Mouse (Mus musculus): ENCODE data around the gene Dock4. TPM values are rescaled to one million over a fixed set of nuclear protein-coding genes. Genes with fewer than 3 reads are reported as not detected.

Dock4 gene
- polyA plus RNA-seq, 2 experiments, result 7.7 to 12.2 TPM

DNA sequence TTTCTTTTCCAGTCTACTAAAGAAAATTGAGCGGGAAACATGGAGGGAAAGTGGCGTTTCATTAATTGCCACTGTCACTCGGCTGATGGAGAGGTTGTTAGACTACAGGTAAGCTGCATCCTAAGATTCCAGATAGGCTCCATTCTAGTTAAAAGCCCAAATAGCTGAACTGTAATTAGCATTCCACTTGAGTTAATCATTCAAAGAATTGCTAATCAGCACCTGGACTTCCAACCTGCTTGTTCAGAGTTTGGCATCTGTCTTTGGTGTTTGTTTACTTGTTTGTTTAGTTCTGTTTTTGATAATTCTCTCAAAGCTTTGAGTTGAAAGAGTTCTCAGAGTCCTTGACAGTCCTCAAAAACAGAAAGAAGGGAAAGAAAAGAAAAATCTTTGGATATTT lies 349.0 kb downstream of the Dock4 start:
- ATAC-seq (ENCODE audit: low FRiP score, low read depth) (no peak), DNase-seq (ENCODE audit: low spot score) (no peak)
- Histone ChIP-seq H3K27ac (replicated peaks; ENCODE audit: low read depth, low read length) (no peak overlapping the region), H3K27me3 (ENCODE audit: control insufficient read depth, insufficient read depth, low read length) (no peaks in the 10 kb centered on the region; the same call in 1 of the 2 replicates), H3K36me3 (ENCODE audit: control insufficient read depth, insufficient read depth, low read length) (no peaks in the 10 kb centered on the region), H3K4me2 (replicated peaks; ENCODE audit: low read depth, low read length, severe bottlenecking) (no peak overlapping the region), H3K9me3 (ENCODE audit: control insufficient read depth, low read length) (no peaks in the 10 kb centered on the region), H3K4me1 (ENCODE audit: control insufficient read depth, insufficient read depth, low read length) (peaks cover 14% of the 10 kb centered on the region), H3K4me3 (replicated peaks; ENCODE audit: low read length) (no peak overlapping the region), H3K9ac (ENCODE audit: low read depth, low read length, severe bottlenecking) (no peak overlapping the region)
- 78% methylated on average over 3 of the region's 3 CpGs for WGBS
- no peak for TF ChIP-seq POLR2A (IDR thresholded peaks at IDR 0.05; ENCODE audit: borderline replicate concordance, extremely low read depth, insufficient read depth, insufficient read length)

DNA sequence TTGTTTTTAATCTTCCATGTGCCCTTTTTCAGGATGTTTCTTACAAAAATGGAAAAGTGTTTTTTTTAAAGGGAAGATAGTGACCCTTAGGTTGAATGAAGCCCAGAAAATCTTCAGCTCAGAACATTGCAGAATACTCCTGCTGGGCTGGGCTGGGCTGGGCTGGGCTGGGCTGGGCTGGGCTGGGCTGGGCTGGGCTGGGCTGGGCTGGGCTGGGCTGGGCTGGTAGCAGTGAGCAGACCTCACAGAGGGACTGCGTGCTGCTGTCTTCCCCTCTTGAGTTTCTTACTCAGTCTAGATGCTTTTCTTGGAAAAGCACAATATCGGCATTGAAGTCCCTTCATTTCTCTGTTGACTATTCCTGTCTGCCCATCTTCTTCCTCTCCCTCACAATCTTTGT lies 350.0 kb downstream of the Dock4 start:
- H3K27ac ChIP-seq (replicated peaks; ENCODE audit: low read depth, low read length), result no peak overlapping the region
- DNase-seq (ENCODE audit: low spot score), result no peak
- no peaks in the 10 kb centered on the region for H3K9me3 ChIP-seq (ENCODE audit: control insufficient read depth, low read length)
- ATAC-seq (ENCODE audit: low FRiP score, low read depth), result no peak
- peaks cover 14% of the 10 kb centered on the region for H3K4me1 ChIP-seq (ENCODE audit: control insufficient read depth, insufficient read depth, low read length)
- TF ChIP-seq POLR2A (IDR thresholded peaks at IDR 0.05; ENCODE audit: borderline replicate concordance, extremely low read depth, insufficient read depth, insufficient read length), result no peak
- no peaks in the 10 kb centered on the region for H3K36me3 ChIP-seq (ENCODE audit: control insufficient read depth, insufficient read depth, low read length)
- H3K4me3 ChIP-seq (replicated peaks; ENCODE audit: low read length), result no peak overlapping the region
- 41% methylated on average over 2 of the region's 2 CpGs for WGBS
- no peak overlapping the region for H3K4me2 ChIP-seq (replicated peaks; ENCODE audit: low read depth, low read length, severe bottlenecking)
- H3K27me3 ChIP-seq (ENCODE audit: control insufficient read depth, insufficient read depth, low read length), result no peaks in the 10 kb centered on the region; the same call in 1 of the 2 replicates
- no peak overlapping the region for H3K9ac ChIP-seq (ENCODE audit: low read depth, low read length, severe bottlenecking)

DNA sequence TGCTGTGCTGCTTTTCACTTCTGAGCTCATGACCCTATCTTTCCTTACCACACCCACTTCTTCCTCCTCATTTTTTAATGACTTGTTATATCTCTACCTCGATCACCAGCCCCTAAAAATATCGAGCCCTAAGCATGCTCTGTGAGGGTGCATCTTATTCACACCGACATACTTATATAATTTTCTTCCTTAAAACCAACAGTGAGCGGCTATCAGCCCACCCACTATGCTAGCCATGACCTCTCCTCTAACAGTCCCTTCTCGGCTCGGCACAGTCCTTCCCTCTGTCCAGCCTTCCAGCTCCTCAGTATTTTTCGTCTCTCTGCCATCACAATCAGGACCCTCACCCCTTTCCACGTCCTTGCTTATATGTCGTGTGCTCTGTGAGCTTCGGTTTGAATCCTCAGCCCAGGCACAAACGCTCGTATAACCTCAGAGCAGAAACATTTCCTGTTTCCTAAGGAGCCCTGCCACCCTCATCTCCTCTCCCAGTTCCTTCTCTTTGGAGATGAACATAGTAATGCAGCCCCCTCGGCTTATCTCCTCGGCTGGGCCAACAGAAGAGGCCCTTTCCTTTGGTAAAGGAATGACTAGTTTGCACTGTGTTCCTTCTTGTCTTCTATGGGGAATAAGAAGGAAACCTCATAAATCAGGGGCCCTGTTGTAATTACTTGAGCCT lies 351.2 kb downstream of the Dock4 start:
- TF ChIP-seq POLR2A (IDR thresholded peaks at IDR 0.05; ENCODE audit: borderline replicate concordance, extremely low read depth, insufficient read depth, insufficient read length), result no peak
- no peaks in the 10 kb centered on the region; the same call in 1 of the 2 replicates for H3K27me3 ChIP-seq (ENCODE audit: control insufficient read depth, insufficient read depth, low read length)
- 31% methylated on average over 14 of the region's 14 CpGs for WGBS
- H3K4me3 ChIP-seq (replicated peaks; ENCODE audit: low read length), result no peak overlapping the region
- no peaks in the 10 kb centered on the region for H3K9me3 ChIP-seq (ENCODE audit: control insufficient read depth, low read length)
- ATAC-seq (ENCODE audit: low FRiP score, low read depth), result no peak
- H3K36me3 ChIP-seq (ENCODE audit: control insufficient read depth, insufficient read depth, low read length), result no peaks in the 10 kb centered on the region
- DNase-seq (ENCODE audit: low spot score), result no peak
- peaks cover 14% of the 10 kb centered on the region for H3K4me1 ChIP-seq (ENCODE audit: control insufficient read depth, insufficient read depth, low read length)
- no peak overlapping the region for H3K9ac ChIP-seq (ENCODE audit: low read depth, low read length, severe bottlenecking)
- H3K4me2 ChIP-seq (replicated peaks; ENCODE audit: low read depth, low read length, severe bottlenecking), result no peak overlapping the region
- no peak overlapping the region for H3K27ac ChIP-seq (replicated peaks; ENCODE audit: low read depth, low read length)

DNA sequence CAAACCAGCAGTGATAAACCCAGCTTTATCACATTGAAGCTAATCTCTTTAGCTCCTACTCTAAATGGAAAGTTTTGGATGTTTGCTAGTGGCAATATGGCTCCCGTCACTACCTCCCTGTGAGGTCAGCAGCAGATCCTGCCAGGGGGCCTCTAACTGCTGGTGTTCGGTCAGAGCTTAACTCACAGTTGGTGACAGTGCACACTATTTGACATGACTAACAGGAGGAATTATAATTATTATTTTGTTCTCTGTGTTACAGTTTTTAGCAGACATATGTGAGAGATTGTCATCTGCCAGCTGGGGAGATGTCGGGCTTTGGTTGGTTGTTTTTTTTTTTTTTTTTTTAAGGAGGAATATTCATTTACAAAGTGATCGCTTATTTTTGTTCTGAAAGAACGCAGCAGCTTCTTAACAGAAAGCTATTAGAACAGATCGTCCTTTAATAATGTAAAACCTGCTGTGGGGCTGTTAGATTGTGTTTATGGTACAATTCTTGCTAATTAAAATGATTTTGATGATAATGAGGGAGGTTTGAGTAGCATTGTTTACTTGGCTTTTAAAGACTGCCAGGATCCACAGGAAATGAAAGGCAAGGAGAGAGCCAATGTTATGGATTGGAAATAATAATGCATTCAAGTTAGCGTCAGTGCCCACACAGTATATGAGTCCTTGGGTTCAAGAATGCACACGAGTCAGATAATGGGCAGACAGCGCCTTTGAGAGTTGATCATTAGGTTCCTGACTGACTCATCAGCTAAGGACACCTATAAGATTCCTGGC lies 352.0 kb downstream of the Dock4 start:
- Histone ChIP-seq H3K4me1 (ENCODE audit: control insufficient read depth, insufficient read depth, low read length) (peaks cover 14% of the 10 kb centered on the region), H3K27me3 (ENCODE audit: control insufficient read depth, insufficient read depth, low read length) (no peaks in the 10 kb centered on the region; the same call in 1 of the 2 replicates), H3K36me3 (ENCODE audit: control insufficient read depth, insufficient read depth, low read length) (no peaks in the 10 kb centered on the region), H3K4me3 (replicated peaks; ENCODE audit: low read length) (no peak overlapping the region), H3K27ac (replicated peaks; ENCODE audit: low read depth, low read length) (no peak overlapping the region), H3K9me3 (ENCODE audit: control insufficient read depth, low read length) (no peaks in the 10 kb centered on the region), H3K4me2 (replicated peaks; ENCODE audit: low read depth, low read length, severe bottlenecking) (no peak overlapping the region), H3K9ac (ENCODE audit: low read depth, low read length, severe bottlenecking) (no peak overlapping the region)
- ATAC-seq (ENCODE audit: low FRiP score, low read depth) (no peak), DNase-seq (ENCODE audit: low spot score) (no peak)
- 37% methylated on average over 9 of the region's 9 CpGs for WGBS
- TF ChIP-seq POLR2A (IDR thresholded peaks at IDR 0.05; ENCODE audit: borderline replicate concordance, extremely low read depth, insufficient read depth, insufficient read length), result no peak

DNA sequence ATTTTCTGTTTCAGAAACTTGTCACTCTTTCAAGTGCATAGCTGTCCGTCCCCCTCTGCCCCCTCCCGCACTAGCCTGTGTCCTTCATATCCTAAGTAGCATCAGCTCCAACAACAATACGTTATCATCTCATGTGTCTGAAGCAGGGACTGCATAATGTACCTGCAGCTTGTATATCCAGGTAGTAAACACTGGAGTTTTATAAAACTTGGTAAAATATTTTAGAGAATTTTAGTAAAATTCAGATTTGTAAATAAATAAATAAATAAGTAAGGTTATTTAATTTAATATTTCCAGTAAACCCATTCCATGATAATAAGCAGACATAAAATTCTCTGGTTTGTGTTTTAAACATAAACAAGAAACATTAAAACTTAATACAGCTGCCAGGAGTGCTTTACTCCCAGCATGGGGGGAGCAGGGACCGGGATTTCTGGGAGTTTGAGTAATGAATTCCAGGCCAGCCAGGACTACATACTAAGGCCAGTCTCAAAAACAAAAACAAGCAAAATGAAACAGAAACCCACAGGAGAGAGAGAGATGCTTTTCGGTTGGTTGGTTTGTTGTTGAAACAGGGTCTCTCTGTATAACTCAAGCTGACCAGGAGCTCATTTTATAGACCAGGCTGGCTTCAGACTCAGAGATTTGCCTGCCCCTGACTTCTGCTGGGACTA lies 352.7 kb downstream of the Dock4 start:
- ATAC-seq (ENCODE audit: low FRiP score, low read depth), result no peak
- 31% methylated on average over 5 of the region's 5 CpGs for WGBS
- no peak for TF ChIP-seq POLR2A (IDR thresholded peaks at IDR 0.05; ENCODE audit: borderline replicate concordance, extremely low read depth, insufficient read depth, insufficient read length)
- Histone ChIP-seq H3K4me2 (replicated peaks; ENCODE audit: low read depth, low read length, severe bottlenecking) (no peak overlapping the region), H3K27me3 (ENCODE audit: control insufficient read depth, insufficient read depth, low read length) (no peaks in the 10 kb centered on the region; the same call in 1 of the 2 replicates), H3K4me1 (ENCODE audit: control insufficient read depth, insufficient read depth, low read length) (peaks cover 14% of the 10 kb centered on the region), H3K4me3 (replicated peaks; ENCODE audit: low read length) (no peak overlapping the region), H3K36me3 (ENCODE audit: control insufficient read depth, insufficient read depth, low read length) (no peaks in the 10 kb centered on the region), H3K9ac (ENCODE audit: low read depth, low read length, severe bottlenecking) (no peak overlapping the region), H3K27ac (replicated peaks; ENCODE audit: low read depth, low read length) (no peak overlapping the region), H3K9me3 (ENCODE audit: control insufficient read depth, low read length) (no peaks in the 10 kb centered on the region)
- no peak for DNase-seq (ENCODE audit: low spot score)

Data from limb, embryonic 14.5 days (tissue).